Mouse (Mus musculus): Measurements from ENCODE around the gene BC052040. TPM values are rescaled to one million over a fixed set of nuclear protein-coding genes. Genes with fewer than 3 reads are reported as not detected.

The BC052040 gene
- polyA plus RNA-seq, 1 experiment from 2014 or later: 14.8 TPM

- no peak for ATAC-seq
Observed at GRCm38 (mm10) chr2:115723452-115723851, 141.9 kb downstream of the BC052040 start.

GRCm38 (mm10) chr2:115724216-115724615 lies 142.7 kb downstream of the BC052040 start:
- WGBS: 77% methylated on average over 6 of the region's 6 CpGs
- 0 out of 2 replicates have a peak, but pooled peaks cover 2% of the 10 kb centered on the region for H3K4me1 ChIP-seq (ENCODE audit: control insufficient read depth, insufficient read depth, low read length)
- ATAC-seq: no peak

More at GRCm38 (mm10) chr2:115723452-115723851, 141.9 kb downstream of the BC052040 start:
- H3K36me3 ChIP-seq (ENCODE audit: control insufficient read depth, insufficient read depth, low read length): no peaks in the 10 kb centered on the region
- 38% methylated on average over 8 of the region's 8 CpGs for WGBS
- no peak overlapping the region for H3K27ac ChIP-seq (ENCODE audit: low read length)
- H3K9ac ChIP-seq (ENCODE audit: low read depth, low read length): no peak overlapping the region
- H3K27me3 ChIP-seq (replicated peaks; ENCODE audit: control insufficient read depth, insufficient read depth, low read length): no peaks in the 10 kb centered on the region
- H3K9me3 ChIP-seq (ENCODE audit: control insufficient read depth, low read length): no peaks in the 10 kb centered on the region
- H3K4me3 ChIP-seq (ENCODE audit: low read length): no peak overlapping the region
- H3K4me1 ChIP-seq (ENCODE audit: control insufficient read depth, insufficient read depth, low read length): 0 out of 2 replicates have a peak, but pooled peaks cover 2% of the 10 kb centered on the region
- H3K4me2 ChIP-seq (ENCODE audit: low read depth, low read length): no peak overlapping the region

GRCm38 (mm10) chr2:115724726-115725125 lies 143.2 kb downstream of the BC052040 start:
- H3K4me3 ChIP-seq (ENCODE audit: low read length): no peak overlapping the region
- H3K36me3 ChIP-seq (ENCODE audit: control insufficient read depth, insufficient read depth, low read length): no peaks in the 10 kb centered on the region
- no peak overlapping the region for H3K4me2 ChIP-seq (ENCODE audit: low read depth, low read length)
- H3K27ac ChIP-seq (ENCODE audit: low read length): no peak overlapping the region
- H3K9ac ChIP-seq (ENCODE audit: low read depth, low read length): no peak overlapping the region
- no peaks in the 10 kb centered on the region for H3K27me3 ChIP-seq (replicated peaks; ENCODE audit: control insufficient read depth, insufficient read depth, low read length)
- no peak for ATAC-seq
- H3K9me3 ChIP-seq (ENCODE audit: control insufficient read depth, low read length): no peaks in the 10 kb centered on the region
- 93% methylated on average over 6 of the region's 6 CpGs for WGBS
- 0 out of 2 replicates have a peak, but pooled peaks cover 2% of the 10 kb centered on the region for H3K4me1 ChIP-seq (ENCODE audit: control insufficient read depth, insufficient read depth, low read length)

More at GRCm38 (mm10) chr2:115724216-115724615, 142.7 kb downstream of the BC052040 start:
- Histone ChIP-seq H3K9me3 (ENCODE audit: control insufficient read depth, low read length) (no peaks in the 10 kb centered on the region), H3K27me3 (replicated peaks; ENCODE audit: control insufficient read depth, insufficient read depth, low read length) (no peaks in the 10 kb centered on the region), H3K27ac (ENCODE audit: low read length) (no peak overlapping the region), H3K4me2 (ENCODE audit: low read depth, low read length) (no peak overlapping the region), H3K4me3 (ENCODE audit: low read length) (no peak overlapping the region), H3K36me3 (ENCODE audit: control insufficient read depth, insufficient read depth, low read length) (no peaks in the 10 kb centered on the region), H3K9ac (ENCODE audit: low read depth, low read length) (no peak overlapping the region)

- H3K36me3 ChIP-seq (ENCODE audit: control insufficient read depth, insufficient read depth, low read length): no peaks in the 10 kb centered on the region
- no peaks in the 10 kb centered on the region for H3K27me3 ChIP-seq (replicated peaks; ENCODE audit: control insufficient read depth, insufficient read depth, low read length)
- H3K9ac ChIP-seq (ENCODE audit: low read depth, low read length): no peak overlapping the region
- no peak overlapping the region for H3K27ac ChIP-seq (ENCODE audit: low read length)
- WGBS: 76% methylated on average over 6 of the region's 6 CpGs
- ATAC-seq: no peak
- no peak overlapping the region for H3K4me2 ChIP-seq (ENCODE audit: low read depth, low read length)
- 0 out of 2 replicates have a peak, but pooled peaks cover 2% of the 10 kb centered on the region for H3K4me1 ChIP-seq (ENCODE audit: control insufficient read depth, insufficient read depth, low read length)
- no peaks in the 10 kb centered on the region for H3K9me3 ChIP-seq (ENCODE audit: control insufficient read depth, low read length)
- no peak overlapping the region for H3K4me3 ChIP-seq (ENCODE audit: low read length)
Observed at GRCm38 (mm10) chr2:115725503-115725902, 144.0 kb downstream of the BC052040 start.

- H3K9me3 ChIP-seq (ENCODE audit: control insufficient read depth, low read length): no peaks in the 10 kb centered on the region
- ATAC-seq: no peak
- no peak overlapping the region for H3K27ac ChIP-seq (ENCODE audit: low read length)
- H3K4me1 ChIP-seq (ENCODE audit: control insufficient read depth, insufficient read depth, low read length): 0 out of 2 replicates have a peak, but pooled peaks cover 2% of the 10 kb centered on the region
- no peak overlapping the region for H3K4me2 ChIP-seq (ENCODE audit: low read depth, low read length)
- no peaks in the 10 kb centered on the region for H3K36me3 ChIP-seq (ENCODE audit: control insufficient read depth, insufficient read depth, low read length)
- no peak overlapping the region for H3K4me3 ChIP-seq (ENCODE audit: low read length)
- no peaks in the 10 kb centered on the region for H3K27me3 ChIP-seq (replicated peaks; ENCODE audit: control insufficient read depth, insufficient read depth, low read length)
- WGBS: 59% methylated on average over 6 of the region's 6 CpGs
- H3K9ac ChIP-seq (ENCODE audit: low read depth, low read length): no peak overlapping the region
Observed at GRCm38 (mm10) chr2:115725926-115726325, 144.4 kb downstream of the BC052040 start.

- no peak for ATAC-seq
- Histone ChIP-seq H3K9ac (ENCODE audit: low read depth, low read length) (no peak overlapping the region), H3K4me3 (ENCODE audit: low read length) (no peak overlapping the region), H3K27ac (ENCODE audit: low read length) (no peak overlapping the region), H3K4me1 (ENCODE audit: control insufficient read depth, insufficient read depth, low read length) (0 out of 2 replicates have a peak, but pooled peaks cover 2% of the 10 kb centered on the region), H3K27me3 (replicated peaks; ENCODE audit: control insufficient read depth, insufficient read depth, low read length) (no peaks in the 10 kb centered on the region), H3K4me2 (ENCODE audit: low read depth, low read length) (no peak overlapping the region), H3K36me3 (ENCODE audit: control insufficient read depth, insufficient read depth, low read length) (no peaks in the 10 kb centered on the region), H3K9me3 (ENCODE audit: control insufficient read depth, low read length) (no peaks in the 10 kb centered on the region)
- WGBS: 77% methylated on average over 5 of the region's 5 CpGs
Observed at GRCm38 (mm10) chr2:115726806-115727205, 145.3 kb downstream of the BC052040 start.

GRCm38 (mm10) chr2:115728627-115729026 lies 147.1 kb downstream of the BC052040 start:
- H3K9me3 ChIP-seq (ENCODE audit: control insufficient read depth, low read length): no peaks in the 10 kb centered on the region
- no peak overlapping the region for H3K4me3 ChIP-seq (ENCODE audit: low read length)
- ATAC-seq: no peak
- no peaks in the 10 kb centered on the region for H3K36me3 ChIP-seq (ENCODE audit: control insufficient read depth, insufficient read depth, low read length)
- no peaks in the 10 kb centered on the region for H3K27me3 ChIP-seq (replicated peaks; ENCODE audit: control insufficient read depth, insufficient read depth, low read length)
- H3K4me1 ChIP-seq (ENCODE audit: control insufficient read depth, insufficient read depth, low read length): 0 out of 2 replicates have a peak, but pooled peaks cover under 1% of the 10 kb centered on the region
- no peak overlapping the region for H3K27ac ChIP-seq (ENCODE audit: low read length)
- 92% methylated on average over 6 of the region's 6 CpGs for WGBS
- no peak overlapping the region for H3K4me2 ChIP-seq (ENCODE audit: low read depth, low read length)
- H3K9ac ChIP-seq (ENCODE audit: low read depth, low read length): no peak overlapping the region

- no peak overlapping the region for H3K27ac ChIP-seq (ENCODE audit: low read length)
- no peaks in the 10 kb centered on the region for H3K4me1 ChIP-seq (ENCODE audit: control insufficient read depth, insufficient read depth, low read length)
- no peaks in the 10 kb centered on the region for H3K9me3 ChIP-seq (ENCODE audit: control insufficient read depth, low read length)
- no peaks in the 10 kb centered on the region for H3K27me3 ChIP-seq (replicated peaks; ENCODE audit: control insufficient read depth, insufficient read depth, low read length)
- no peak for ATAC-seq
- no peak overlapping the region for H3K9ac ChIP-seq (ENCODE audit: low read depth, low read length)
- no peak overlapping the region for H3K4me3 ChIP-seq (ENCODE audit: low read length)
- WGBS: 74% methylated on average over 6 of the region's 6 CpGs
- no peak overlapping the region for H3K4me2 ChIP-seq (ENCODE audit: low read depth, low read length)
- no peaks in the 10 kb centered on the region for H3K36me3 ChIP-seq (ENCODE audit: control insufficient read depth, insufficient read depth, low read length)
Observed at GRCm38 (mm10) chr2:115730502-115730901, 149.0 kb downstream of the BC052040 start.

GRCm38 (mm10) chr2:115731171-115731570 lies 149.7 kb downstream of the BC052040 start:
- Histone ChIP-seq H3K9ac (ENCODE audit: low read depth, low read length) (no peak overlapping the region), H3K4me3 (ENCODE audit: low read length) (no peak overlapping the region)
- 45% methylated on average over 3 of the region's 3 CpGs for WGBS

GRCm38 (mm10) chr2:115732572-115732971 lies 151.1 kb downstream of the BC052040 start:
- no peak overlapping the region for H3K4me2 ChIP-seq (ENCODE audit: low read depth, low read length)
- H3K4me1 ChIP-seq (ENCODE audit: control insufficient read depth, insufficient read depth, low read length): no peaks in the 10 kb centered on the region
- H3K4me3 ChIP-seq (ENCODE audit: low read length): no peak overlapping the region
- H3K9me3 ChIP-seq (ENCODE audit: control insufficient read depth, low read length): no peaks in the 10 kb centered on the region
- no peak overlapping the region for H3K27ac ChIP-seq (ENCODE audit: low read length)
- no peaks in the 10 kb centered on the region for H3K27me3 ChIP-seq (replicated peaks; ENCODE audit: control insufficient read depth, insufficient read depth, low read length)
- no peaks in the 10 kb centered on the region for H3K36me3 ChIP-seq (ENCODE audit: control insufficient read depth, insufficient read depth, low read length)
- 87% methylated on average over 4 of the region's 4 CpGs for WGBS
- no peak for ATAC-seq
- no peak overlapping the region for H3K9ac ChIP-seq (ENCODE audit: low read depth, low read length)

More at GRCm38 (mm10) chr2:115731171-115731570, 149.7 kb downstream of the BC052040 start:
- no peaks in the 10 kb centered on the region for H3K36me3 ChIP-seq (ENCODE audit: control insufficient read depth, insufficient read depth, low read length)
- H3K9me3 ChIP-seq (ENCODE audit: control insufficient read depth, low read length): no peaks in the 10 kb centered on the region
- H3K4me2 ChIP-seq (ENCODE audit: low read depth, low read length): no peak overlapping the region
- no peak for ATAC-seq
- H3K4me1 ChIP-seq (ENCODE audit: control insufficient read depth, insufficient read depth, low read length): no peaks in the 10 kb centered on the region
- no peaks in the 10 kb centered on the region for H3K27me3 ChIP-seq (replicated peaks; ENCODE audit: control insufficient read depth, insufficient read depth, low read length)
- H3K27ac ChIP-seq (ENCODE audit: low read length): no peak overlapping the region
